Mouse (Mus musculus): ENCODE measurements around the gene Spag16. TPM values are rescaled to one million over a fixed set of nuclear protein-coding genes. Genes with fewer than 3 reads are reported as not detected.

The Spag16 gene
- polyA plus RNA-seq, 1 experiment from 2014 or later, result 2.8 TPM

DNA sequence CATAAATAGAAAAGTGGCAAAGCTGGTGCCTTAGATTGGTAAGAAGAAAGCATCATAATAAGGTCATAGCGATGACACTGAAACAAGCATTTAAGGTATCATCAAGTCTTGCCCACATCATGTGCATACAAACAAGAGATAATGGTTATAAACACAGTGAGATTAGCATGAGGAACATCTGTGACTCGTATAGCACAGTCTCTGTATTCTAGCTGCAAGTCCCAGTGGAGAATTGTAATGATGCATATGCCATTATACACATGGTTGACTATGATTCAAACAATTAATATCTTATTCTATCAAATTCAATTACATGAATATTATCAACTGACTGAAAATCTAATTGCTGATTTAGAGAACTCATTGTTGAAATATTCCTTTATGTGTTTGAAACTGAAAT, 519.4 kb downstream of the Spag16 start:
- H3K27ac ChIP-seq, result no peak overlapping the region
- H3K36me3 ChIP-seq, result no peaks in the 10 kb centered on the region
- H3K27me3 ChIP-seq (ENCODE audit: insufficient read depth, poor library complexity, severe bottlenecking), result no peaks in the 10 kb centered on the region
- no peaks in the 10 kb centered on the region for H3K9me3 ChIP-seq
- no peaks in the 10 kb centered on the region for H3K4me1 ChIP-seq (replicated peaks)
- no peak overlapping the region for H3K4me3 ChIP-seq
- WGBS, result 80% methylated on average over 2 of the region's 2 CpGs
- no peak for DNase-seq (ENCODE audit: low spot score)

DNA sequence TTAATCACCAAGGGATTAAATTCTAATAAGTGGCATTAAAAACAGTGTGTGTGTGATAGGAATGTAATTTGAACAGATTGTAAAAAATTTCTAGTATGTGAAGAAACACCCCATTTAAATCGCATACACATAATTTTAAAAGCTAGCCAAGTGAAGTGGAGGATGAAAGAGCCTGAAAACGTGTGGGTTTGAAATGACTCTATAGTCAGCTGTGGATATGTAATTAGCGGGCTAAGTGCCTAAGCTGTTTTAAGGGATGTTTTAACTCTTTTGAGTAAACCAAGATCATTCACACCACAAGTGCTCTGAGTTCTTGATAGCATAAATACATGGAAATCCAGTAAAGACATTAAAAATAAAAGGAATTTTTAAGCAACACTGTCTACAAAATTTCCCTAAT, 524.6 kb downstream of the Spag16 start:
- H3K9me3 ChIP-seq, result no peaks in the 10 kb centered on the region
- DNase-seq (ENCODE audit: low spot score), result no peak
- no peak overlapping the region for H3K4me3 ChIP-seq
- no peak overlapping the region for H3K27ac ChIP-seq
- H3K4me1 ChIP-seq (replicated peaks), result no peaks in the 10 kb centered on the region
- H3K36me3 ChIP-seq, result no peaks in the 10 kb centered on the region
- 91% methylated on average over 3 of the region's 3 CpGs for WGBS
- H3K27me3 ChIP-seq (ENCODE audit: insufficient read depth, poor library complexity, severe bottlenecking), result no peaks in the 10 kb centered on the region

DNA sequence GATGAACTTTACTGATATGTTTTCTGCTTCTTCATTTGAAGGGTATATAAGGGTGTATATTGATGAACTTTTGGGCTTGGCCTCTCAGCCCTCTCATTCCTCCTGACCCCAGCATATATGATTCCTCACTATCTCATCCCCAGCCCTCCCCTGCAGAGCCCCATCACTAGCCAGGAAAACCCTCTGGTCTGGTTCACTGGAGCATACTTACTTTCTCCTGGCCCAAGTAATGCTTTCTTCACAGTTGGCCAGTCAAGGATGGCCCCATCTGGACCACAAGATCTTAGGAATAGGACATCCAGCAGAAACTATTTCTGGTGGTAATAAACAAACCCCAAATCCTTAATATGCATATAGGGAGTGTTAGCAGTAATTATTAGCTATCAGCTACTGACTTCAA, 527.2 kb downstream of the Spag16 start:
- Histone ChIP-seq H3K36me3 (no peaks in the 10 kb centered on the region), H3K4me3 (no peak overlapping the region), H3K27ac (no peak overlapping the region), H3K27me3 (ENCODE audit: insufficient read depth, poor library complexity, severe bottlenecking) (no peaks in the 10 kb centered on the region), H3K4me1 (replicated peaks) (no peaks in the 10 kb centered on the region), H3K9me3 (no peaks in the 10 kb centered on the region)
- DNase-seq (ENCODE audit: low spot score), result no peak

DNA sequence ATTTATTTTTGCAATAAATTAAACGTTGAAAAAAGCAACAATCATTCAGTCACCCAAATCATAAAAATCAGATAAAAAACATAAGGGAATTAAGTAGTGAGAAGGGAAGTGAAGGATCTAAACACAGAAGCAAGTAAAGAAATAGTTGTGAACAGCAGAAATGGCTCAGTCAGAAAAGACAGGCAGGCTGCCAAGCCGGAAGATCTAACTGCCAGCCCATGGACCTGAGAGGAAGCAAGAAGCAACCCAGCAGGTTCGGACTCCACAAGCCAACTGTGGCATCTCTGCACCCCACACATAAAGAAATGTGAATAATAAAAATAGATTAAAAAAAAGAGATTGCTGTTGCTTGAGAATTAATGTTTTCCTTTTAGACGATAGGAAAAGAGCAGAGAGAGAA, 545.0 kb downstream of the Spag16 start:
- no peak overlapping the region for H3K4me3 ChIP-seq
- H3K27me3 ChIP-seq (ENCODE audit: insufficient read depth, poor library complexity, severe bottlenecking), result no peaks in the 10 kb centered on the region
- no peak for DNase-seq (ENCODE audit: low spot score)
- no peaks in the 10 kb centered on the region for H3K4me1 ChIP-seq (replicated peaks)
- no peaks in the 10 kb centered on the region for H3K9me3 ChIP-seq
- H3K36me3 ChIP-seq, result no peaks in the 10 kb centered on the region
- 85% methylated on average over 4 of the region's 4 CpGs for WGBS
- H3K27ac ChIP-seq, result no peak overlapping the region

DNA sequence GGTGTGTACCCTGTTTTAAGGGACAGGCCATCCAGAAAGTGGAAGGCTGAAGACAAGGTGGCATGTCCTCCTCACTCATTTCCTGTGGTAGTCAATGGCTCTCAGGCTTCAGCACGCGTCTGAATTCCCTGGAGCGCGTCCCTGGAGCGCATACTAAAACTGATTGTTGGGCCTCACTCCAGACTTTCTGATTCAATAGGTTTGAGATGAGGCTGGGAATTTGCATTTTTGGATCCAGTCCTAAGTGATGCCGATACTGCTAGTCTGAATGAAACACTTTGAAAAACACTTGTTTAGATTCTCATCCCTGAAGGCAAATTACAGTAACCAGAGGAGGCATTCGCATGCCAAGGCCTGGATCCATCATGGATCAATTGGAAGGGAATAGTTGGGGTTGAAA, 553.3 kb downstream of the Spag16 start:
- Histone ChIP-seq H3K9me3 (no peaks in the 10 kb centered on the region), H3K27ac (no peak overlapping the region), H3K27me3 (ENCODE audit: insufficient read depth, poor library complexity, severe bottlenecking) (no peaks in the 10 kb centered on the region), H3K4me3 (no peak overlapping the region), H3K4me1 (replicated peaks) (no peaks in the 10 kb centered on the region), H3K36me3 (no peaks in the 10 kb centered on the region)
- 88% methylated on average over 7 of the region's 7 CpGs for WGBS
- DNase-seq (ENCODE audit: low spot score), result no peak

DNA sequence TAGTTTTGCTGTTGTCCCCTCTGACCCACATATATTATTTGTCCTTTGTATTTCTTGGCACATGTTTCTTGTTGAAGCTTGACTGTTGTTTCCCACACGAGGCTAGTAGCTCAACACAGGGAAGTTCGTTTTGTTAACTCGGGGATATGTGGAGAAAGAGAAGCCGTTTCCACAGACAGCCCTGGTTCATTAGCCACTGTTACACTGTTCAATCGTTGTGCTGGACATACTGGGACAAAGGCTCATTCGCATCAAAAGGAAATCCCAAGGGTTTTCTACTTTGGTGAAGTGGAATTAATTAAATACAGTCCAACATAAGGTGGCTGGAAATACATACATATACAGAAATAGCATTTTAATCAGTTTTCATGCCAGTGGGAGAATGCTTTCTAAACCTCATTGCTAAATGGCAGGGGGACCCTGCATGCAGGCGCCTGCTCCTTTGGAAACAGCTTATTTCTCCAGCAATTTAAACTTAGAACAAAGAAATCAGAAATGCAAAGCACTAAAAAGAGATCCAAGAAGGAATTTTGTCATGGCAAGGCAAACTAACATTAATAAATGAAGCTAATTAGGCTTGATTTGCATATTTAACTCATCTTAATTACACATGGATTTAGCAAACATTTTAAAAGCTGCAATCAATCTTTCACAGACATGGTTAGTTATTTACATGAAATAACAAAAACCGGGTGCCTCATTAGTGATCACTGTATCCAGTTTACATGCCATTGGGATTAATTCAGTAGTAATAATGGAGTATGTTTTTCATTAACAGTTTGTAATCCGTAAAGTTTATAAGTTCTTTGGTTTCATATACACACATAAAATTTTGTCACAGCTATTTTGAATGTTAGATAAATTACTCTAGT, 615.7 kb downstream of the Spag16 start:
- Histone ChIP-seq H3K4me1 (replicated peaks) (no peaks in the 10 kb centered on the region), H3K4me3 (no peak overlapping the region), H3K27ac (no peak overlapping the region), H3K27me3 (ENCODE audit: insufficient read depth, poor library complexity, severe bottlenecking) (no peaks in the 10 kb centered on the region), H3K9me3 (no peaks in the 10 kb centered on the region), H3K36me3 (no peaks in the 10 kb centered on the region)
- DNase-seq (ENCODE audit: low spot score), result no peak
- 61% methylated on average over 9 of the region's 9 CpGs for WGBS

DNA sequence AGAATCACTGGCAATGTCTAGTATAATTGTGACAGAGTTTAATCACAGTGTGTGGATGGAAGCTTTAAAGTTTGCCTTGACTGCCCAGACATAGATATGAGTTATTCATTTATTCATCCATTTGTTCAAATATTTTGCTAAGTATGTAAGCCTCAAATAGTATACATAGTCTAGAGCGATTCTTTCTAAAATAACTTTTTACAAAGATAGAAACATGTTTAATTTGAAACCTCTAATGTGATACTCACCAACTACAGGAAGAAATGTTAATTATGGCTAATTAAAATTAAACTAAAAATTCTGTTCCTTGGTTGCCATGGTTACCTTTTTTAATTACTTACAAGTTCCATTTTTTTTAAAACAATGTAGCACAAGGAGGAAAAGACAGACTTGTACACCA, 653.1 kb downstream of the Spag16 start:
- Histone ChIP-seq H3K9me3 (no peaks in the 10 kb centered on the region), H3K4me1 (replicated peaks) (no peaks in the 10 kb centered on the region), H3K27ac (no peak overlapping the region), H3K4me3 (no peak overlapping the region), H3K36me3 (no peaks in the 10 kb centered on the region), H3K27me3 (ENCODE audit: insufficient read depth, poor library complexity, severe bottlenecking) (no peaks in the 10 kb centered on the region)
- 95% methylated on average over 1 of the region's 1 CpGs for WGBS
- DNase-seq (ENCODE audit: low spot score), result no peak

DNA sequence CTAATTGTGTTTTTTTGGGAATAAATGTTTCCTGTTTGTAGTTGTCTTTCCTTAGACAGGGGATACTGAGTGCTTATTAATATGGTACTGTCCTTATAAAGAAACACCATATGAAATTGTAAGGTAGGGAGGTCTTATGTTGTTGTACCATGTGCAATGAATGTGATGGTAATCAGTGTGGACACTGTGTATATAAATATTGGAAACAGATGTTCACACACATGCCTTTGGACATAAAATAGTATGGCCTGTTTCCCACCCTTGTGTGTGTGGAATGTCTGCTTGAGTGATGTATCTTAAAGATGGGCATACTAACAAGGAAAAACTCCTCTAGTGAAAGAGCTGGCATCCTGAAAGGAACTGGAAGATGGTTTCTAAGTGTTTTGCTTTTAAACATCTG, 692.1 kb downstream of the Spag16 start:
- Histone ChIP-seq H3K36me3 (no peaks in the 10 kb centered on the region), H3K9me3 (no peaks in the 10 kb centered on the region; the same call in 1 of the 2 replicates), H3K4me1 (replicated peaks) (no peaks in the 10 kb centered on the region), H3K27ac (no peak overlapping the region), H3K4me3 (no peak overlapping the region), H3K27me3 (ENCODE audit: insufficient read depth, poor library complexity, severe bottlenecking) (no peaks in the 10 kb centered on the region)
- no peak for DNase-seq (ENCODE audit: low spot score)

DNA sequence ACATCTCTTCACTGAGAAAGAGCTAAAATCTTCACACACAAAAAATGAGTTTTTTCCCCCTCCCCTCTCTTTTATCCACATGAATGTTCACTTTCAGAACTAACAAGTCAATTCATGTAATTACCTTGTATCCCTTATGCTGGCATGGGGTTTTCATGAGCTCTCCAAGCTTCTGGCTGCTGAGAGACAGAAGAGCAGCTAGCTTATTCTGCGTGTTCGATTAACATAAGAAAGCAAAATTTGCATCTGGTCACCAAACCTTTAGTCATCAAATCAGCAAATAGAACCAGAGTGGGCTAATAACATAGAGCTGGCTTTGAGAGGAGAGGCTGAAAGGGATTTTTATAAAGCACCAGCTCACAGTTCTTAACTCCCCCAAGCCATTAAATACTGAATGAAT, 700.4 kb downstream of the Spag16 start:
- Histone ChIP-seq H3K27ac (no peak overlapping the region), H3K36me3 (no peaks in the 10 kb centered on the region), H3K9me3 (no peaks in the 10 kb centered on the region; the same call in 1 of the 2 replicates), H3K4me1 (replicated peaks) (no peaks in the 10 kb centered on the region), H3K4me3 (no peak overlapping the region), H3K27me3 (ENCODE audit: insufficient read depth, poor library complexity, severe bottlenecking) (no peaks in the 10 kb centered on the region)
- no peak for DNase-seq (ENCODE audit: low spot score)
- WGBS, result 64% methylated on average over 2 of the region's 2 CpGs

DNA sequence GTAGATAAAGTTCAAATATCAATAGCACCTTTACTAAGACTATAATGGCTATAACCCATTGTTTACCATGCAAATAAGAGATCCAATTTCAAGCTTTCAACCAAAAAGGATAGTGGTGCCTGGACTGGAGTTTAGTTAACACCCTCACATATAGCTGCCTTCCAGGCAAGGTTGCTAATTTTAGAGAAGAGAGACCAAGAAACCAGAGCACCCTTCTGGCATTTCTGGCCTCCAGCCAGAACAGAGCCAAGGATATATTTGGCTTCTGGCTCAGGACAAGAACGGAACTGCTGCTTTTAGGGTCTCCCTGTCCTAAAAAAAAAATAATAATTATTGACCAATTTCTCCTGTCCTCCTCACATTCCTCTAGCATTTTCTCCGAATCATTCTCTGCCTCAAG, 703.0 kb downstream of the Spag16 start:
- Histone ChIP-seq H3K4me3 (no peak overlapping the region), H3K27ac (no peak overlapping the region), H3K9me3 (no peaks in the 10 kb centered on the region), H3K36me3 (no peaks in the 10 kb centered on the region), H3K27me3 (ENCODE audit: insufficient read depth, poor library complexity, severe bottlenecking) (no peaks in the 10 kb centered on the region), H3K4me1 (replicated peaks) (no peaks in the 10 kb centered on the region)
- 86% methylated on average over 2 of the region's 2 CpGs for WGBS
- DNase-seq (ENCODE audit: low spot score), result no peak

DNA sequence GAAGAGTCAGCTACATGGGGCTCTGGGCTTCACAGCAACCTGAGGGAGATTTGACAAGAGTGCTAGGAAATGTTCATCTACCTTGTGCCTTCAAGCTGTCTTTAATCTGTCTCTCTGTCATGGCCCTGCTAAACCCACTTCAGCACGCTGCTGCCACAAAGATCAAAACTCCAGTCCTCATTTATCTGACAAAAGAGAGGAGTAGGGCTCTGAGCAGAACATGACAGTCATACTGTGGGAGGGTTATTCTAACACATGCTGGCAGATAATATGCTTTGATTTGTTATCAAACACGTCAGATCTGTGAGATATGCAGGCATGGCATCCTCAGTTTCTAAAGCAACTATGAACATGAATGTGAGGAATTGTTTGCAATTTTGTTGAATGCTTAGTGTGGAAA, 725.1 kb downstream of the Spag16 start:
- H3K9me3 ChIP-seq, result no peaks in the 10 kb centered on the region
- H3K36me3 ChIP-seq, result no peaks in the 10 kb centered on the region
- no peak overlapping the region for H3K4me3 ChIP-seq
- WGBS, result 74% methylated on average over 2 of the region's 2 CpGs
- no peak for DNase-seq (ENCODE audit: low spot score)
- H3K4me1 ChIP-seq (replicated peaks), result no peaks in the 10 kb centered on the region
- H3K27ac ChIP-seq, result no peak overlapping the region
- no peaks in the 10 kb centered on the region for H3K27me3 ChIP-seq (ENCODE audit: insufficient read depth, poor library complexity, severe bottlenecking)

DNA sequence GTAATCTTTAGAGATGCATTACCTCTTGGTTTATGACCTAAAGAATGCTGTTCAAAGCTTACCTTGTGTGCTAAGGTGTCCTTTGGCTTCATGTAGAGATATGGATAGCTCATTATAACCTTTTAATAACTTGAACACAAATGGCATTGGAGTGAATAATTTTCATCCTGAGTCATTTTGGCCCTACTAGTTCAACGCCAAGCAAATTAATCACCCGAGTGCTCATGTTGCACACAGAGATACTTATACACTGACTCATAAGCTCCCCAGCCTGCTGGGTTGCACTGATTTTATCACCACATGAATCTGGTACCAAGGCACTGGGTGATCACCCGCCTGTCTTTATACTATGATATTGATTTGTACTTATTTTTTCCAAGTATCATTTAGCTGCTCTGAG, 795.0 kb downstream of the Spag16 start:
- Histone ChIP-seq H3K9me3 (no peaks in the 10 kb centered on the region), H3K36me3 (no peaks in the 10 kb centered on the region), H3K4me3 (no peak overlapping the region), H3K27ac (no peak overlapping the region), H3K27me3 (ENCODE audit: insufficient read depth, poor library complexity, severe bottlenecking) (peaks cover 8% of the 10 kb centered on the region; the same call in 1 of the 2 replicates), H3K4me1 (replicated peaks) (peaks cover 10% of the 10 kb centered on the region)
- no peak for DNase-seq (ENCODE audit: low spot score)
- WGBS, result 93% methylated on average over 3 of the region's 3 CpGs

DNA sequence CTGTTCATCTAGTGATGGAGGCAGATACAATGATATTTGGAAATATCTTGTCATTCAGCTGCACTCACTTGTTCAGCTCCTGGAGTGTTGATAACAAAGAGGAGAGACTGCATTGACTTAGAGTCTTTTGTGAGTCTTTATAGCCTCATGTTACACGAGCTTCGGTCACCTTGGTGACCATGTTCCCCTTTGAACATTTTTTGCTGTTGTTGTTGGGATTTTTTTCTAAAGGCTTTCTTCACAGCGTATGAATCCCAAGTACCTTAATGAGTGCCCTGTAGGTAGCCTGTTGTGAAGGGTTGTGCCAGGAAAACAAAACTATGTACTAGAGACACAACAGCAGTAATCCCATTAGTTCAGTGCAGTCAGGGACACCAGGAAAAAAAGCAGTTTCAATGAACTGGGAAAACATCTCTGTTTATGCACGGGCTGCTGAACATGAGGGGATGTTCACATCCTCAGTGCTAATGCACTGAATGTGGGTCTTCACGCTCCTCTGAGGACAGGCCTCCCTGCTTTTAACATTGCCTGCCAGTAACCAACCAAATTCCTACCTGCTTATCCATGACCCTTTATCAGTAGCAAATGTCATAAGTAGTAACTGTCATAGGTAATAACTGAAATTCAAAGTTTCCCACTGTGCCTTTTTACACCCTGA, 798.2 kb downstream of the Spag16 start:
- H3K4me1 ChIP-seq (replicated peaks), result peaks cover 10% of the 10 kb centered on the region
- peak; percentile 16 for DNase-seq (ENCODE audit: low spot score)
- peaks cover 10% of the 10 kb centered on the region; the same call in 1 of the 2 replicates for H3K27me3 ChIP-seq (ENCODE audit: insufficient read depth, poor library complexity, severe bottlenecking)
- H3K27ac ChIP-seq, result no peak overlapping the region
- no peaks in the 10 kb centered on the region for H3K36me3 ChIP-seq
- no peaks in the 10 kb centered on the region for H3K9me3 ChIP-seq
- WGBS, result 17% methylated on average over 5 of the region's 5 CpGs
- H3K4me3 ChIP-seq, result no peak overlapping the region
